Mouse (Mus musculus) lung, embryonic 15.5 days (tissue): ENCODE measurements around the gene Clnk. TPM values are rescaled to one million over a fixed set of nuclear protein-coding genes. Genes with fewer than 3 reads are reported as not detected.

ENCODE experiments used
- polyA plus RNA-seq: library from polyadenylated mRNA; unstranded; fragments of >200 nt; fragmentation: Nextera tagmentation; extraction: Ambion mirVana; gene quantifications from 2 replicates; pipeline ENCODE4 v1.2.1, GENCODE M21; 2015

The Clnk gene
- polyA plus RNA-seq, 1 experiment from 2014 or later, result 0.25 TPM

Other genes with a start within 250 kb of the Clnk start
- 15.2 and 18.1 TPM in 2 replicates for gene Zfp518b, start 192.0 kb downstream of the Clnk start, polyA plus RNA-seq